Mouse (Mus musculus): ENCODE measurements around the gene Nom1.

- TF ChIP-seq CTCF (IDR thresholded peaks at IDR 0.05; ENCODE audit: low read depth, low read length) (no peak), POLR2AphosphoS5 (IDR thresholded peaks at IDR 0.05; ENCODE audit: insufficient replicate concordance, low read depth, low read length) (no peak)
These were observed 41.1 kb downstream of the Nom1 start for GRCm38 (mm10) chr5:29475556-29475955.
